Mouse (Mus musculus) kidney, postnatal 10 days (tissue): ENCODE results near the gene Dok5.
A peak's percentile ranks its signal among the peaks of the same experiment; 100 is the strongest.

ENCODE experiments used
- DNase-seq: peaks from one replicate; pipeline ENCODE4 v3.0.0; 2021; ENCODE audit warnings: mixed read lengths

Dok5 gene

DNA sequence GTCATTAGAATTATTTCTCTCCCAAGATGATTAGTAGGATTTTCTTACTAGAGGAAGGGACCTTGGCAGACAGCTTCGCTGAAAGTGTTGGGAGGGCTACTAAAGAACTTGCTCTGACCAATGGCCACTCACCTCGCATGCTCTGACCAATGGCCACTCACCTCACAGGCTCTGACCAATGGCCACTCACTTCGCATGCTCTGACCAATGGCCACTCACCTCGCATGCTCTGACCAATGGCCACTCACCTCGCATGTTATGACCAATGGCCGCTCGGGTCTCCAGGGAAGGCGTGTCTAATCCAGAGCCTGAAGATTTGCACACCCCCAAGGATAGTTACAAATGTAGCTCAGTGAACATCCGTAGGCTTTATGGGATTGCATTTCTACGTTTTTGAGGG, 131.6 kb downstream of the Dok5 start:
- no peak for DNase-seq

DNA sequence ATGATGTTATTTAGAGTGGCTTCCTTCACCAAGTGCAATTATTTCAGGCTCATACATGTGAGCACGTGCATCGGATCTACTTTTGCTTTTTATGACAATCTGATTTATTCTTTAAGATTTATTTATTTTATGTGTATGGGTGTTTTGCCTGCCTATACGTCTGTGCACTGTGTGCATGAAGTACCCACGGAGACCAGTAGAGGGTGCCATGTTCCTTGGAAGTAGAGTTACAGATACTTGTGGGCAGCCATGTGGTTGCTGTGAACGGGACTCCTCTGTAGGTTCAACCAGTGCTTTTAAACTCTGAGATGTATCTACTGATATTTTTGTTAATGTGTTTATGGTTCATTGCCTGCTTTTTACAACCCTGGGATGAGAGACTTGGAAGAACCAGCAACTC, 132.4 kb downstream of the Dok5 start:
- DNase-seq, result peak; percentile 32

DNA sequence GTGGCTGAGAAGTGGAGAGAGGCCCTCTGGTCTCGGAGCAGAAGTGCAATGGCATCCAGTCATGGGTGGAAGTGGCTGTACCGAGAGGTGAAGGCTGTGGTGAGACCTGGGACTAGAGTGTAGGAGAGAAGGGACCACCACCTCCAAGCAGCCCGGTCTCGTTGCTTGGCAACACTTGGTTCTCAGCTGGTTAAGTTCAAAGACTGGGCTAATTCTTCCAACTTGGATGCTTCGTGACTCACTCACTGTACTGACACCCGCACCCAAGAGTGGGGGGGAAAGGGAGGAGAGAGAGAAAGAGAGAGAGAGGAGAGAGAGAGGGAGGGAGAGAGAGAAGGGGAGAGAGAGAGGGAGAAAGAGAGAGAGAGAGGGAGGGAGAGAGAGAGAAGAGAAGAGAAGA, 133.2 kb downstream of the Dok5 start:
- DNase-seq, result no peak

DNA sequence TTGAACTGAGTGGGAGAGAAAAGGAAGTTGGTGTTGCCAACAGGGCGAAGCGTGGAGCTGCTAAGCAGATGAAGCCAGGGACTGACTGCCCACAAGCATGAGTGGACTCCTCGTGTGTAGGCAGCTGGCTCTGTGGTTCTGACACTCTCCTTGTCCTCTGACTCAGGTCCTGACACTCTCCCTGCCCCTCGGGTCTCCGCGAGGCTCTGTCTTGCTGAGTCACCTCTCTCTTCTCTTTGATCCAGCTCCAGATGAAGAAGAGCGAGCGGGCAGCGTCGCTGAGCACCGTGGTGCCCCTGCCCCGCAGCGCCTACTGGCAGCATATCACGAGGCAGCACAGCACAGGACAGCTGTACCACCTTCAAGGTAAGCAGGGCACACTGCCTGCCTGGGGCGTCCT, 139.0 kb downstream of the Dok5 start:
- DNase-seq, result no peak

DNA sequence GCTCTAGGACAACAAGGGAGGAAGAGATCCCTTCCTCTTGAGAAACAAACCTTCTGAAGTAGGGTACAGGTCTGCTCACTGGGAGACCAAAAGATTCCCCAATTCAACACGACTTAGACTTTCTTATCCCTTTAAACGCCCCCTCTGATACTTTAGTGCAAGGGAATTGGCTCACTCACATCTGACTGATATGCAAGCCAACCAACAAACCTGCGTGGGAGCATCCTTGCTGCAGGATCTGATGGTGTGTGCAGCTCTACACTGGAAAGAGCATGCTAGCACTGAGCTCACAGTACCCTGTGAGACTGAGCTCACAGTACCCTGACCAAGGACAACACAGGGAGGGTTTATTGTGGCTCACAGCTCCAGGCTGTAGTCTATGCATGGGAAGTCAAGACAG, 139.9 kb downstream of the Dok5 start:
- DNase-seq, result no peak

DNA sequence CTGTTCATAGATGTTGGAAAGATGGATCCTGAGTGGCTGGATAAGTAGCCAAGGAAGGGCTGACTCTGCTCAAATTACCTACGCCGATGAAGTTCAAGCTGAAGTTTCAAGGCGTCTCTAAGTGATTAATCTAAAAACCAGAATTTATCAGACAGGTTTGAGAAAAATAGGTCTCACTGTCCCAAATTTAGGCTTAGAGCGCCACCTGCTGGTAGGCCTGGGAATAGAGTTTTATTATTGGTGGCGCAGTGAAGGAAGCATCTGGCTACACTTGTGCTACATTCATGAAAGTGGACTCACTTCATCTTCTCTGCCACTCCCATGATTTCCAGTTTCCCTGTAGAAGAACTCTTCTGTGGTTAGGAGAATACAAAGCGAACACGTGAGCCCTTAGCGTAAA, 141.8 kb downstream of the Dok5 start:
- DNase-seq, result peak; percentile 83

DNA sequence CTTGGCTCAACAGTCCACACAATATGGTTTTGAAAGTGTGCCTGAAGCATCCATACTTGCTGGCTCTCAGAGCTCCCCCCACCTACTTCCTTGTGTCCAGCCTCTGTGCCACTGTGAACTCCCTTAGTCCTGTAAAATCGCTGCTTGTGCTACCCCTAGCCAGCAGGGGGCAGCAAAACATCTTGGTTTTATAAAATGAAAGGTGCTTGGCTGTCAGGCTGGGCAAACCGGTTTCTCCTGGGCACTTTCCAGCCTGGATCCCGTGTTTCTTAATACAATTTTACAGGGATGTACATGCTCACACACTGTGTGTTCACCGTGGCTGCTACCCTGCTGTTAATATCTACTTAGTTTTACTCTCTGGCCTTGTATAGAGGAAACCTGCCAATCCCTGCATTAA, 145.9 kb downstream of the Dok5 start:
- DNase-seq, result peak; percentile 90

DNA sequence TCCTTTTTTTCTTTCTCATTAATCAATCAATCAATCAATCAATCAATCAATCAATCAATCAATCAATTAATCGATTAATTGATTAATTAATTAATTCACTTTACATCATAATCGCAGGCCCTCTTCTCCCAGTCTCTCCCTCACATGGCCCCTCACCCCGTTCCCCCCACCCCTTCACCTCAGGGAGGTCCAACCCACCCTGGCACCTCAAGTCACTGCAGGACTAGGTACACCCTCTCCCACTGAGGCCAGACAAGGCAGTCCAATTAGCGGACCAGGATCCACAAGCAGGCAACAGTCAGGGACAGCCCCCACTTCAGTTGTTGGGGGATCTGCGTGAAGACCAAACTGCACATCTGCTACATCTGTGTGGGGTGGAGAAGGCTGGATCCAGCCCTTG, 146.3 kb downstream of the Dok5 start:
- DNase-seq, result no peak

DNA sequence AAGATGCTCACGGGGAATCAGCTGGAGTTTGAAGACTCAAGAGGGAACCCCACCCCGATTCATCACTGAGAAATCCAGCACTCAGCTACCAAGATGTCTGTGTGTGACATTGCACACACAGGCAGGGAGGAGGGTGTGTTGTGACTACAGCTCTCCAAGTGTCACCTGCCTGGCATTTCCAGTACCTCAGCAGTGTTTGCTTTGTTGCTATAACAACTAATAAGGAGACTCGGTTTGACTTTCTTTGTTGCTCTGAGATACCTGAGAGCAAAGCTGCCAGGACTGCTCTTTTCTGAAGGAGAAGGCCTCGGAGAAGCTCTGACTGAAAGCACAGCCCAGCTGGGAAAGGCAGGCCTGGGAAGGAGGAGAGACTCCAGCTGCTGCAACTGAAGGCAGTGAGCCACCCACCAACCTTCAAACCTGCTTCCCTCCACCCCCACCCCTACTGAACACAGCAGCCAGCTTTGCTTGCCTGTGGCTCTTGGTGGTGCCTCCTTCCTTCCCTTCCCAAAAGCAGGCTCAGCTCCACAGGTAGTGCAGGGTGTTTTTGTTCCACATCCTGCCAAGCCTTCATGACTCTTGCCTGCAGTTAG, 152.7 kb downstream of the Dok5 start:
- no peak for DNase-seq

DNA sequence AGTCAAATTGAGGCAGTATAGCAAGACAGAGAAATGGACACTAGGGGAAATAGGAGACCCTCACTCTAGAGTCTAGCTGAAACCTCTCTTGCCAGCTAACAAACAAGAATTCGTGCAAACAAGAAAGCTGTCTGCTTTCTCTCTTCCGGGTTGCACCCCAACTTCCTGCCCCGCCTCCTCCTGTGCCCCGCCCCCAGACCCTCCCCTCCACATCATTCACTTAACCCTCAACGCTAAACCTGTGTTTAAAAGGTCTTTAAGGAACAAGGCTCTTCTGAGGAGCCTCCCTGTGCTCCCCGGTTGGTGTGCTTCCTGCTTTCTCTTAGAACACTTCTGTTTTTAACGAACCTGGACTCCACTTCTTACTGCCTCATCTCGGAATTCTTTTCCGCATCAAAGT, 156.4 kb downstream of the Dok5 start:
- no peak for DNase-seq

DNA sequence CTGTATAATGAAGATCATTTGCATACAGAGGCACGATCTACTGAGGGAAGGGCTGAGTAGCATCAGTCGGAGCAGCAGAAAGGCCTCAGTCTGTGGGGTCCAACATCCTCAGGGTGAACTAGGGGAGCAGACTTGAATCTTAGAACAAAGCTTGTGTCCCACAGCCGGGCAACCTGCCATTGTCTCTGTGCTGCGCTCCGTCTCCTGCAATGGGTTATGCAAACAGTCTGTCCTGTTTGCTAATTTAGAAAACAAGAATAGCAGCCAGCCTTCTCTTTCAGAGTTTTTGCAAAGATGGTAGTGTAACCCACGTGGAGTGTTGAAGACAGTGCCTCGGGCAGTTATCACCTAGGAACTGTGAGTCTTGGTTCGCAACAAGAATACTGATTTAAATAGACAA, 163.5 kb downstream of the Dok5 start:
- DNase-seq, result no peak

DNA sequence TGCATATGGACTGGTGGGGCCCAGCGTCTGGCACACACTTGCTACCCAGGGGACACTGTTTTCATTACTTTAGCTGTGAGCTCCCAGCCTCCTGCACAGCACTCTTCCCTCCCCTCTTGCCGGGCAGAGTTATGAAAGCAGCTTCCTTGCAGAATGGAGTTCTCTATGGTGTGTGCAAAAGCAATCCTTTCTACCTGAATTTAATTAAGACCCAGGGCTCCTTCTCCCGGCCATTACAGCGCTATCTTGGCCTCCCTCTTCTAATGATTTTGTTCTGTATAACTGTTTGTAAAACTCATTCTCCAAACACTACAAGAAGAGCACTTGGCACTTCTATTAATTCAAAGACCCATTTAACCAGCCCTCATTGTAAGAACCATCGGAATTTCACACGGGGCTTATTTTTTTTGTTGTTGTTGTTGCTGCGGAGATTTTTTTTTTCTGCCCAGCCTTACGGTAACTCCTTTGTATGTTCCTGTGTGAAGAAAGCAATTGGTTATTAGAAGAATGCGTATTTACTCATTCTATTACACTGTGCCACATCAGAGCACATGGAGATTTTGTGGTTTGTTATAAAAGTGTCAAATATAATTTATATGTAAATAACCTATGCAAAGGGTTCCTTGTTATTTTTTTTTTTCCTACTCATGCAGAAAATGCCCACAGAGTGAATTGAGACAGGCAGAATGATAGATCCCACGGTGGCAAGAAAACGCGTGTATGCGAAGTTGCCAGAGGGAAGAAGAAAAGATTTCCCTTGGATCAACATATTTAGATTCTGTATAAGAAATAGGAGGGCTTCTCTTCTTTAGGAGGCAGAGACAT, 170.8 kb downstream of the Dok5 start:
- DNase-seq, result no peak

DNA sequence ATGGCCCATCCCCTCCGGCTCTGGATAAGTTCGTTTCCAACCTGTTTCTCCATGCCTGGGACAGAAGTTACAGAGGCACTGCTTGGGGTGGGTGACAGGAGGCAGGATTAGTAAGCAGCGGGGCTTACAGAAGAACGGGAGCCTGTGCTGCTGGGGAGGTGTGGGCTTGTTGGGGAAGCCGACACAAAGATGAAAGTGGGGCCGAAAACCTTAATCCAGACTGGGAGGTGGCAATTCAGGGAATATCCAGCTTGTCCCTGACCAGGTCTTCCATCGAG, 171.4 kb downstream of the Dok5 start:
- no peak for DNase-seq

DNA sequence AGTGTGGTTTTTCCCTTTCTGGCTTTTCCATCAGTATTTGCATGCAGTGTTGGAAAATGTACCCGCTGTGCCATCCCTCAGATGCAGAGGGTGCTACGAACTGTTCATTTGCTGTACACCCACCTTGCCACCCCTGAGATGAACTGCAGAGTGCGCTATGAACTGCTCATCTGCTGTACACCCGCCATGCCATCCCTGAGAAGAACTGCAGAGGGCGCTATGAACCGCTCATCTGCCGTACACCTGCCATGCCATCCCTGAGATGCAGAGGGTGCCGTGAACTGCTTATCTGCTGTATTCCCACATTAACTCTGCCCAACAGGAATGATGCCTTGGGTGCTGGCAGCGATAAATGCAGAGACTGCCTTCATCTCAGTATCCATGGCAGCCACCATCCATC, 171.8 kb downstream of the Dok5 start:
- no peak for DNase-seq

DNA sequence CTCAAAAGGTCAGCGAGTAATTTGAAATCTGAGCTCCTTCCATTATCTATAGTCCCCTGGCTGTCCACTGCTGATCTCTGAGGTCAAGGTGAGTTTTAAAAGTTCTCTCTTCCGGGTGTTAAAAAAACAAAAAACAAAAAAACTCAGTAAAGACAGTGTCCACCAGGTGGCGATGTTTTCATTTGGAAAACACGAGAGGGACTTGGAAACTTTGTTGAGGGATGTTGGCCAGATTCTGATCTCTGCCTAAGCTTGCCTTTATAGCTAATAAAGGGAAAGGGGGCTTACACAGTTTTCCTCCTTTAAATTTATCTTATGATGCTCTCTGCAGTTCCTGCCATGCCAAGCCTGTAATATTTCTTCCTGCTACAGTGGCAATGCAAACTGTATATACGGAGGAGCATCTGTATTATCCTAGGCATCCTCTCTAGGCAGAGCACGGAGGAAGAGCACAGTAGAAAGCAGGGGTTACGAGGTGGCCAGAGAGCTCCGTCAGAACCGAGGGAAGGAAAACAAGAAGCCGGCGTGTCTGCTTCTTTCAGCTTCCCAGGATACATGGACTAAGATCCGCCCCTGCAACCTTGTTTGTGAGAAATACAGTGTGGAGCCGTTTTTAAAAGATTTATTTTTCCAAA, 181.1 kb downstream of the Dok5 start:
- peak; percentile 71 for DNase-seq

DNA sequence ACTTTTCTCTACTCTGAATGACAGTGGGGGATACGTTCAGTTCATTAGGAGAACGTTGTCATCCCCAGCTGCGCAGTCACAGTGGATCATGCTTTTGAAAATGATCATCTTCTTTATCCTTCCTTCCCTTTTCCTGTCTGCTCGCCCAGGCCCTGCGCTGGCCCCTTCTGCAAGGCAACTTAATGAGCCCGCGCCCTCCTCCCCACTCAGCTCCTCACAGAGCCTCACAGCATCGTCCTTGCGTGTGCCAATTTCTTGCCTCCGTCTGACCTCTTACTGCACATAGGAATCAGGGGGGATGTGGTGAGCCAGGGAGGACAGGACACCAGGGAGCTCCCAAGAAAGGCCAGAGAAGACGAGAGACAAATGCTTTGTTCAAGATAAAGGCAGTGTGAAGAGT, 182.3 kb downstream of the Dok5 start:
- no peak for DNase-seq

DNA sequence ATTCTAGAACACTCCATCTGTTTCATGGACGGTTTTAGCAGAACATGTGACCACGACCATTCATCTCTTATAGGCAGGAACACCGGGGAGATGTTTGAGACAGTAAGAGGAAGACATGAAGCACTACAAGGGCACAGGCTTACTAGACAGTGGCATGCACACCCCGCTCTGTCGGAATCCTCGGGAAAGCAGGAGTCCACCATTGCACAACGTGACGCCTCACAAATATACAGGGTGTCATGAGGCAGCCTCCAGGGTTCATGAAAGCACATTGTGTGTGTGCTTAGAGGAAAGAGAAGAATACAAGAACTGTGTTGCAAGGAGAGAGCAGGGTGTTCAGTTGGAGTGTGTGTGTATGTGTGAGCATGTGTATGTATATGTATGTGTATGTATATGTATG, 184.0 kb downstream of the Dok5 start:
- DNase-seq, result no peak

DNA sequence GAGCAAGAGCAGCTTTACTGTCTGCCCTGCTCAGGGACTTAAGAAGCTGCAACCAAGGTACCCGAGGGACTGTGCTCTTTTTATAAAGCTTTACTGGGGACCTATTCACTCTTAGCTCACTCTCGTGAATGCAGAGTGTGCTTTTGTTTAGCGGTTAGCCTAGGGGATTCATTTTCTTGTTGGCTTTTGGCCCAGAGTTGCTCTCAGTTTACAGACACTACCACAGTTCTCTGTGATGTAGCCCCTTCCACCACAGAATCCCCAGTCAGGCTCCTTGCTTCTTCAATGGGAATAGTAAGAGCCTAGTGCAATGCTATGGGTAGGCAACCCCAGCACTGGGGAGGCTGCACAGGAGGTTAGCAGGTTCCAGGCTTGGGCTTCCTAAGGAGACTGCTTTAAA, 190.7 kb downstream of the Dok5 start:
- DNase-seq, result no peak

DNA sequence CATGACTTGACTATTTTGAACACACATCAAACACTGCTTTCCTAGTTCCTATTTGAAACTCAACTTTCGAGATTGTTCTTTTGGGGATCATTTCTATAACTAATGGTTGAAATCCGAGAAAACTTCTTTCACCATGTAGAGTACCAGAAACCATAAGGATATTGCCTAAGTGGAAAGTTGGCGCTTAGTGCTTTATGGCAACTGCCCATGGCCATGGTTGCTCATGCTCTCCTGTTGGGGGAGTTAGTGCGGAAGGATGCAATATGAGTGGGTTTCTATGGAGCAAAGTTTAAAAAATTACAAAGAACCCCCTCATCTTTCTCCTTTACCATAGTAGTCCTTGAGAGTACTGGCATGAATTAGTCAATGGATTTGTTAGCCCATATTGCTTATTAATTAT, 192.5 kb downstream of the Dok5 start:
- no peak for DNase-seq

DNA sequence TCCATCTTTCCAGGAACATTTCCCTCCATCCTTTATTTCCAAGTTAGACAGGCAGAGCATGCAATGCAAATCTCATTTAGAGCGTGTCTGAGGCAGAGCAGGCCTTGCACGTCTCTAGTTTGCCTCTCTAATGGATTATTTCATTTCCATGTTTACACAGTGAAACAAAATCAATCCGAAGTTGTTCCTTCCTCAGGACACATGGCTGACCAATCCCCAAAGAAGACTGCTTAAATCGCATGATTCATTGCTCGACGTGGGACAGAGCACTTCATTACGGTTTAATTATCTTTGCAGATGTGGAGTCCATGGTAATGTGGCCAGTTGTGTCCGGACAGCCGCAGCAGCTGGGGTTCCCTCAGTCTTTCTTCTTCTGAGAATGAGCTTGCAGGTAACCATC, 194.6 kb downstream of the Dok5 start:
- DNase-seq, result no peak
